Mouse (Mus musculus): ENCODE measurements around the gene Tex261. TPM values are rescaled to one million over a fixed set of nuclear protein-coding genes. Genes with fewer than 3 reads are reported as not detected.

The Tex261 gene
- polyA plus RNA-seq, 1 experiment from 2014 or later = 83.5 TPM

Other genes starting within 250 kb of the Tex261 start
- gene Actg2, start 239.5 kb downstream of the Tex261 start, polyA plus RNA-seq (2016; fragmentation: Nextera tagmentation; extraction: Ambion mirVana) = 0.43 and 1.3 TPM in 2 replicates
- 13.0 and 16.5 TPM in 2 replicates for gene Stambp, start 203.1 kb downstream of the Tex261 start, polyA plus RNA-seq (2016; fragmentation: Nextera tagmentation; extraction: Ambion mirVana)
- not detected in 2 replicates for gene Clec4f, start 119.6 kb downstream of the Tex261 start, polyA plus RNA-seq (2016; fragmentation: Nextera tagmentation; extraction: Ambion mirVana)
- not detected in 2 replicates for gene Cd207, start 98.0 kb downstream of the Tex261 start, polyA plus RNA-seq (2016; fragmentation: Nextera tagmentation; extraction: Ambion mirVana)
- gene Vax2, start 64.5 kb downstream of the Tex261 start, polyA plus RNA-seq (2016; fragmentation: Nextera tagmentation; extraction: Ambion mirVana) = 6.3 and 10.7 TPM in 2 replicates
- gene Atp6v1b1, start 32.8 kb downstream of the Tex261 start, polyA plus RNA-seq (2016; fragmentation: Nextera tagmentation; extraction: Ambion mirVana) = not detected in 2 replicates
- gene Ankrd53, start 13.2 kb downstream of the Tex261 start, polyA plus RNA-seq (2016; fragmentation: Nextera tagmentation; extraction: Ambion mirVana) = 0.16 and 0.28 TPM in 2 replicates
- gene Nagk, start 19.2 kb upstream of the Tex261 start, polyA plus RNA-seq (2016; fragmentation: Nextera tagmentation; extraction: Ambion mirVana) = 16.9 and 23.6 TPM in 2 replicates
- 17.6 and 20.8 TPM in 2 replicates for gene Paip2b, start 55.9 kb upstream of the Tex261 start, polyA plus RNA-seq (2016; fragmentation: Nextera tagmentation; extraction: Ambion mirVana)
- 59.7 and 69.6 TPM in 2 replicates for gene Zfp638, start 91.3 kb upstream of the Tex261 start, polyA plus RNA-seq (2016; fragmentation: Nextera tagmentation; extraction: Ambion mirVana)
- gene Dysf, start 232.8 kb upstream of the Tex261 start, polyA plus RNA-seq (2016; fragmentation: Nextera tagmentation; extraction: Ambion mirVana) = 11.1 and 14.6 TPM in 2 replicates

Data from limb, embryonic 10.5 days (tissue).